Mouse (Mus musculus): ENCODE results near the gene Olfr91. TPM values are rescaled to one million over a fixed set of nuclear protein-coding genes. Genes with fewer than 3 reads are reported as not detected.

Olfr91 gene
- total and polyA plus RNA-seq, 3 experiments = not detected

DNA sequence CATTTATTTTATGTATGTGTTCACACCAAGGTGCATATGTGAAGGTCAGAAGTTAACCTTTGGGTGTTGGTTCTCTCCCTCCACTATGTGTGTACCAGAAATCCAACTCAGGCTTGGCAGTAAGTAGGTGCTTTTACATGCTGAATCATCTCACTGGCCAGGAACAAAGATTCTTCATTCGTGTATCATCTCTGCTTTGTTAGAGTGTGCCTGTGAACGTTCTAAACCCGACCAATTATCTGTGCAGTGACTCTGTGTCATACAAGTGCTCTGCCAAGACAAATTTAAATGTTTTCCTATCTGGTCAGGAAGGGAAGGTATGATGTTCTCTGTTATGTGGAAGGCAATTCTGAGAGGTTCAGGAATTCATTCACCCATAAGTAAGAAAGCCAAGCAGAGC lies 36.6 kb downstream of the Olfr91 start:
- no peak for DNase-seq

DNA sequence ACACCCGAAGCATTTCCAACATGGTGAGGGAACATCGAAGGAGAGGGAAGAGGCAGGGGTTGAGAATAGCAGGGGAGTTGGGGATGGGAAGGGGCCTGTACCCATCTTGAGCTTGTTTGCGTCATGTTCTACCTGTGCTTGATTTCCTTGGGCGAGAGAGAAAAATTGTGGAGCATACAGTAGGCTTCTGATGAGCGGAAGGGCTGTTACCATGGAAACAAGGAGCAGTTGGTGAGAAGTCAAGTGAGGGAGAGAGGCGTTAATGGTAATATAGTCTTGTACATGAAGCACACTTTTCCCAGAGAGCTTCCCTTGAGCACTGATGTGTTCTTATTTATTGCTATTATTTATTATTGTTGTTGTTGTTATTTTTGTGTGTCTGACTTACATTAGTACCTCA lies 41.1 kb downstream of the Olfr91 start:
- DNase-seq = no peak

DNA sequence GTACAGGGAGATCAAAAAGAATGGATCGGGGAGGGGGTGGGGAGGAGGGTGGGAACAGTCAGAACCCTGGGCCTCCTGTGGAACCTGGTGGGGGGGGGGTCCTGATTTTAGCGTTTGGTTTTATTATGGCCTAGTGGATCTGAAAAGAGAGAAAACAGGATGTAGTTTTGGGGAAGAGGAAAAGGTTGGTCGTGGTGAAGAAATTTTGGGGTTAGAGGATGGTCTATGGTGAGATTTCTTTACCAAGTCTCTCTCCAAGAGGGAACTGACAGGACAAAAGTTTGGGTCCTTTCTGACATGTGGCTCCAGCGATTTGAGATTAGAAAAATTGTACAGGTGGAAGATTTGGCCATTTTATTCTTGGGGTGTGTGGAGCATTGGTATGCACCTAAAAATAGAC lies 46.3 kb downstream of the Olfr91 start:
- no peak for DNase-seq

DNA sequence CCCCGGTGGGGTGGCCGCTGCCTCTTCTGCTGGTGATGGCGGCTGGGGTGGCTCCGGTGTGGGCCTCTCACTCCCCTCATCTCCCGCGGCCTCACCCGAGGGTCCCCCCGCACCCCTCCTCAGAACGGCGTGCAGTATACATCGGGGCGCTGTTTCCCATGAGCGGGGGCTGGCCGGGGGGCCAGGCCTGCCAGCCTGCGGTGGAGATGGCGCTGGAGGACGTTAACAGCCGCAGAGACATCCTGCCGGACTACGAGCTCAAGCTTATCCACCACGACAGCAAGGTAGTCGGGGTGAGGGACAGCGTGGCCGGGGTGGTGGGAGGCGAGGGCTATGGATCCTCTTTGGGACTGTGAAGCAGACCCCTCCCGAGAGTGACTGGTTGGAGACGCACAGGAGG lies 47.2 kb downstream of the Olfr91 start:
- no peak for DNase-seq

DNA sequence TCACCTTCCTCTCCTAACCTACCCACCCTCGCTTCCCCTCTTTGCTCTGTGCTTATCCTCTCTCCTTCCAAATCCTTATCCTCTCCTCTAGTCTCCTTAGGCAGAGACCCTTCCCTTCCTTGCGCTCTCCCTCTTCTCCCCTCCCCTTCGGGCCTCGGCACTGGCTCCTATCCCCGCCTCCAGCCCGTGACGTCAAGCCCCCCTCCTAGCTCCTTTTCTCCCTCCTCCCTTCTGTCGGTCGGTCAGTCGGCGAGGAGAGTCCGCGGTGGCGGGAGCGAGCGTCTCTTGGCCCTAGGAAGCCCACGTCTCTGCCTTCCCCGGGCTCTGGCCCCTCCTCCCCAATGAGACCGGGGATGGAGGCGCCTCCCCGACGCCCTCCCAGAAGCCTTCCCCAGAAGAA lies 47.7 kb downstream of the Olfr91 start:
- peak; percentile 89 for DNase-seq

DNA sequence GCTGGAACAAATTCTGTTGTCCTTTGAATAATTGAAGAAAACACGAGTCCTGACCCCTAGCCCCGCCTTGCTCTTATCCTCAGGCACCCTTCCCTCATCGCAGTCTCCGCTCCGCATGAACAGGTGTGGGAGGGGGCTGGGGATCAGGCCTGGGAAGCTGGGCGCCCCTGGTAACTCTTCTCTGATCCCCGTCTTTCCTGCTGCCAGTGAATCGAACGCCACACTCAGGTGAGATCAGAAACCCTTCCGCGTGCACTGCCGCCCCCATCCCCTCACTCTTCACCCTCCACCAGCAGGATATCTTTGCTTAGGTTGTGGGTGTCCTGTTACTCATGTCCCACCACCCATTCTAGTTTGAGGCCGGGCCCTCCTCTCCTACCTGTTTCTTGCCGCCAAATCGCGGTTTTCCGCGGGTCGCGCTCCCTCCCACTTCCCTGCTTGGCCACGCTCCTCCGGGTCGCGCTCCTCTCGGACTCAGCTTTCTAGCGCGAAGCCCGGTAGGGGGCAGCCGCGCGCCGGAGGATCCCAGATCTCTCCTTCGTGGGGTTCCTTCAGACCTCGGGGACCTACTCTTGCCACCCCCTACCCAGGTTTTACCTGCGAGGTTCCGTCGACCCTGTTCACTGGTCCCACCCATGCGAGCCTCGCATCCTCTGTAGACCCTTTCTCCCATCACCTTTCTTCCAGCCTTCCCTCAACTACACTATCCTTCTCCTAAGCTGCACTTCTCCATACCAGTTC lies 48.3 kb downstream of the Olfr91 start:
- peak; percentile 77 for DNase-seq

DNA sequence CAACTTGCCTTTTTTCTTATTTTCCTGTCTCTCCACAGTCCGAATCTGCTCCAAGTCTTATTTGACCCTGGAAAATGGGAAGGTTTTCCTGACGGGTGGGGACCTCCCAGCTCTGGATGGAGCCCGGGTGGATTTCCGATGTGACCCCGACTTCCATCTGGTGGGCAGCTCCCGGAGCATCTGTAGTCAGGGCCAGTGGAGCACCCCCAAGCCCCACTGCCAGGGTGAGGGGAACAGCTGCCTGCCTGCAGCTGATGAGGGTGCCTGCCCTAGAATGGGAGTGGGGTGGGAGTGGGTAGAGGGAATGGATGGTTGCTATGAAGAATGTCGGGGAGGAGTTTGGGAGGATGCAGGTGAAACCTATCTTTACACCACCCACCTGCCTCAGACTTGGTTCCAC lies 49.7 kb downstream of the Olfr91 start:
- DNase-seq = no peak

DNA sequence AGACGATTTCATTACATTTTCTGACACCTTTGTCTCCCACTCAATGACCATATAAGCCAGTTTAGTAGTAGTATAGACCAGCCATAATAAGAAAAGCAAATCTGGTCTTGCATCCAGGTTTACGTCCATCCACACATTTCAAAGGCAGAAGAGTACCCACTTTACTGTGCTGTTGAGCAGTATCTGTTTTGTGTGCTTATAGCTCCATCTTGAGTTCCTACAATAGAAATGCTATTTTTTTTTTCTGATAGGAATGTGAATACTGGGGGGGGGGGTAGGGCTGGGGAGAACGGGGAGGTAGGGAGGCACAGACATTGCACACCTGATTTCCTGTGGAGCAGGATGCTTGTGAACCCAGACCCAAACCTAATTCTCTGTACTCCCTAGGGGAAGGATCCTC lies 50.1 kb downstream of the Olfr91 start:
- DNase-seq = no peak

DNA sequence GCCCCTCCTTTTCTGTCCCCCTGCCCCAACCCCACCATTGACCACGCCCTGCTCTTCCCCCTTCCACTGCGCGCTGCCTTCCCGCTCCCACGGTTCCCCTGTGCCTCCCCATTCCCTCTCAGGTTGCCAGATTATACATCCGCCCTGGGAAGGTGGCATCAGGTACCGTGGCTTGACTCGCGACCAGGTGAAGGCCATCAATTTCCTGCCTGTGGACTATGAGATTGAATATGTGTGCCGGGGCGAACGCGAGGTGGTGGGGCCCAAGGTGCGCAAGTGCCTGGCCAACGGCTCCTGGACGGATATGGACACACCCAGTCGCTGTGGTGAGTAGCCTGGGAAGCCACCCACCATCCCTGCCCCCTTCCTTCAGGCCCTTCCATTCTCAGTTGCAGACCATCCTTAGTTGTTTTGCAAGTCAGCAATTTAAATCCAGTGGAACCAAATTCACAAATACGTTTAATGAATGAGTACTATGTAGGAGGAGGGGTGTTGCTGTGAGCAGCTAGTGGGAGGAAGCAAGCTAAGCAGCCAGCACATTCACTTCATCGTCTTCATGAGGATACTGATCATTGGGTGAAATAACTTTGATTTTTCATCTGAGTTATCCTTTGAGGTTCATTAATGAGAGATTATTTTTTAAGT lies 50.6 kb downstream of the Olfr91 start:
- DNase-seq = no peak

DNA sequence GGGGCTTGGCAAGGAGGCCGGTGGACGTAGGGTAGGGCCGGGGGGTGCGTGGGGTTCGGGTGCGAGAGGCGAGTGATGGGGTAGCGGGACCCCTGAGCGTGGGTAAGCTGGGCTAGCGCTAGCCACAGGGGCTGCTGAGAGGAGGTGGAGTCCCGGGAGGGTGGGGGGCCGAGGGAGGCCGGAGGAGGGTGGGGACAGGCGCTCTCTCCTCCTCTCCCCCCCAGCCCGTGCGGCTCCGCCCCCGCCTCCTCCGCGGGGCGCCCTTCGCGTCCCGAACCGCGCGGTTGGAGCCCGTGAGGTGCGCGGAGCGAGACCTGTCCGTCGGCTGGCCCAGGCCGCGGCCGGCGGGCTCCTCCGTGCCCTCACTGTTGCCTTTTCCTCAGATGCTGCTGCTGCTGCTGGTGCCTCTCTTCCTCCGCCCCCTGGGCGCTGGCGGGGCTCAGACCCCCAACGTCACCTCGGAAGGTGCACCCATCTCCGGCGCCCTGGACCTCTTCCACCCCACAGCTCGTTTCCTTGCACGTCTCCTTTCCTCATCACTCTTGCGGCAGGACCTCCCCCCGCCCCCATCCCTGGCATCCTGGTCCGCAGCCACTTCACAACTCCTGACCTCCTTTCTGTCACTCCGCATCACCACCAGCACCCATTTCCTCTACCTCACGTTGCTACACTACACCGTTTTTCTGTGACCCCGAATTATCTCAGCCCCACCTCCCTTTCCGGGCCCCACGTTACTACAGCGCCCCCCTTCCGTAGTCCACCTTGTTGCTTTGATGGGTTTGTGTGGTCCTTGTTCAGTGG lies 51.6 kb downstream of the Olfr91 start:
- peak; percentile 82 for DNase-seq

DNA sequence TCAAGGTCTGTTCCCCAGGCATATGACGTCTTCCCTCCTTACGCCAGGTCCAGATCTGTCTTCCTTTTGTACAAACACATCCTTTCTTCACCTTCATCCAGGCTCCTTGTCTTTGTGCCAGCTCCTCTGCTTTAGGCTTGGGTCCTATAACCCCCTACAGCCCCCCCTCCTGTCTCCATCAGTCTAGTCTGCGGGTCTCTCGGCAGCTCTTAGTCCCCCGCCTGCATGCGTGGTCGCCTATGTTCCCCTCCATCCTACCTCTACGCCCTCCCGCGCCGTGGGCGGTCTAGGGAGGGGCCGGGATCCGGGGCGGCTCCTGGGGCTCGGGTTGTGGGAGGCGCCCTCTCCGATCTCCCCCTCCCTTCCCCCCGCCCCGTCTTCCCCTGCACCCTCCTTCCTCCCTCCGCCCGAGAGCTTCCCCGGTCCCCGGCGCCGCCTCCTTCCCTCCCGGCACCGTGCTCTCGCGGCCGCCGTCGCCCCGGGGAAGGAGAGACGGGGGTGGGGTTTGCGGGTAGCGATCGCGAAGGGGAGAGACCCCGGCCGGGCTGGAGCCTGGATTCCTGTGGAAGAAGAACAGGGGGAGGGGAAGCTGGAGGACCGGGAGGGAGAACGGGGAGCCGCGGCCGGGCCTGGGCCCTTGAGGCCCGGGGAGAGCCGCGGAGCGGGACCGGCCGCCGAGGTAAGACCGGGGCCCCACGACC lies 52.3 kb downstream of the Olfr91 start, which contains the start of gene Gabbr1:
Gene Gabbr1 (plus strand): TSS at position 356 of the 701 bp plus-strand sequence.
- DNase-seq = peak; percentile 90

DNA sequence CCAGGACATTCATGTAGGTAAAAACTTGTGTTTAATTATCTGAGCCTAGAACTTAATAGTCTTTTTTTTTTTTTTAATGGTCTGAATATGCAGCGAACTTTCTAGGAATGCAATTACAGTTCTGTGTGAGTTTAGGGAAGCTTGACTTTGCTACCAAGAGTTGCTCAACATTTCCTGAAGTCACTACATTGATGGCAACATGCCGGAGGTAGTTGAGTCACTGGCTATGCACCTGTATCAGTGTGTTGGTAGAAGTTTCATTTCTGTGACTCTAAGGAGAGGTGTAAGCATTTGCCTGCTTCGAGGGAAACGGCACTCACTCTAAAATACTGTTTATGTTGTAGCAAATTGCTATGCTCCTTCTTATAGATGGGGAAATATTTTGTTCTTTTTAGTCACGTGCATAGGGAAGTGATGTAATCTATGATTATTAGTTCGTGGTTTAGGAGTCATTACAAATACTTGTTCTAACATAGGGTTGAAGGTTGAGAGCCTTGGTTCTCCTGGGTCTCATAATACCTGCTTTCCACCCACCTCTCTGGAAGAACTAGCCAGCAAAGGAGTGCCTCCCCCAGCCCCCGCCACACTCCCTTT lies 53.3 kb downstream of the Olfr91 start:
- no peak for DNase-seq

Other genes starting within 250 kb of the Olfr91 start
- gene Trim15, start 231.1 kb downstream of the Olfr91 start, total RNA-seq (2021) = not detected
- gene Trim15, start 231.1 kb downstream of the Olfr91 start, polyA plus RNA-seq (2012; rRNA removed) = not detected in 2 replicates
- gene Trim10, start 228.7 kb downstream of the Olfr91 start, total RNA-seq (2021) = under 1 TPM; 0.12 to 0.14 TPM
- 0.04 TPM in 1 of 2 replicates, not detected in the other for gene Trim10, start 228.7 kb downstream of the Olfr91 start, polyA plus RNA-seq (2012; rRNA removed)
- gene Trim40, start 208.2 kb downstream of the Olfr91 start, total RNA-seq (2021) = 1 to 10 TPM in 1 of 2 experiments, under 1 TPM in 1; 0.23 to 1.3 TPM
- gene Trim40, start 208.2 kb downstream of the Olfr91 start, polyA plus RNA-seq (2012; rRNA removed) = 0.33 and 0.86 TPM in 2 replicates
- not detected for gene Trim31, start 200.2 kb downstream of the Olfr91 start, total RNA-seq (2021)
- gene Trim31, start 200.2 kb downstream of the Olfr91 start, polyA plus RNA-seq (2012; rRNA removed) = not detected in 2 replicates
- gene Rnf39, start 155.4 kb downstream of the Olfr91 start, total RNA-seq (2021) = under 1 TPM; 0.35 to 0.49 TPM
- gene Rnf39, start 155.4 kb downstream of the Olfr91 start, polyA plus RNA-seq (2012; rRNA removed) = 0.29 and 2.1 TPM in 2 replicates
- gene Ppp1r11, start 146.5 kb downstream of the Olfr91 start, total RNA-seq (2021) = 100 to 1,000 TPM; 104 to 111 TPM
- gene Ppp1r11, start 146.5 kb downstream of the Olfr91 start, polyA plus RNA-seq (2012; rRNA removed) = 21.4 and 23.1 TPM in 2 replicates
- gene Znrd1, start 139.7 kb downstream of the Olfr91 start, total RNA-seq (2021) = 10 to 100 TPM; 41.1 to 41.6 TPM
- gene Znrd1, start 139.7 kb downstream of the Olfr91 start, polyA plus RNA-seq (2012; rRNA removed) = 11.6 and 12.8 TPM in 2 replicates
- gene Znrd1as, start 139.7 kb downstream of the Olfr91 start, total RNA-seq (2021) = 10 to 100 TPM; 12.4 to 14.8 TPM
- 0.32 and 0.57 TPM in 2 replicates for gene Znrd1as, start 139.7 kb downstream of the Olfr91 start, polyA plus RNA-seq (2012; rRNA removed)
- not detected for gene 2410137M14Rik, start 117.0 kb downstream of the Olfr91 start, total RNA-seq (2021)
- not detected in 2 replicates for gene 2410137M14Rik, start 117.0 kb downstream of the Olfr91 start, polyA plus RNA-seq (2012; rRNA removed)
- not detected for gene H2-M5, start 108.7 kb downstream of the Olfr91 start, total RNA-seq (2021)
- gene H2-M5, start 108.7 kb downstream of the Olfr91 start, polyA plus RNA-seq (2012; rRNA removed) = not detected in 2 replicates
- 1 to 10 TPM; 2.0 to 2.1 TPM for gene Zfp57, start 97.1 kb downstream of the Olfr91 start, total RNA-seq (2021)
- gene Zfp57, start 97.1 kb downstream of the Olfr91 start, polyA plus RNA-seq (2012; rRNA removed) = 0.70 and 0.98 TPM in 2 replicates
- not detected for gene Mog, start 74.9 kb downstream of the Olfr91 start, total RNA-seq (2021)
- not detected in 2 replicates for gene Mog, start 74.9 kb downstream of the Olfr91 start, polyA plus RNA-seq (2012; rRNA removed)
- gene Gabbr1, start 52.3 kb downstream of the Olfr91 start, total RNA-seq (2021) = 10 to 100 TPM; 22.5 to 25.7 TPM
- gene Gabbr1, start 52.3 kb downstream of the Olfr91 start, polyA plus RNA-seq (2012; rRNA removed) = 28.3 and 29.1 TPM in 2 replicates
- gene Olfr90, start 9.8 kb downstream of the Olfr91 start, total RNA-seq (2021) = not detected
- gene Olfr90, start 9.8 kb downstream of the Olfr91 start, polyA plus RNA-seq (2012; rRNA removed) = not detected in 2 replicates
- not detected for gene Olfr92, start 21.8 kb upstream of the Olfr91 start, total RNA-seq (2021)
- not detected in 2 replicates for gene Olfr92, start 21.8 kb upstream of the Olfr91 start, polyA plus RNA-seq (2012; rRNA removed)
- not detected for gene Olfr93, start 63.2 kb upstream of the Olfr91 start, total RNA-seq (2021)
- gene Olfr93, start 63.2 kb upstream of the Olfr91 start, polyA plus RNA-seq (2012; rRNA removed) = not detected in 2 replicates
- not detected for gene Ubd, start 95.6 kb upstream of the Olfr91 start, total RNA-seq (2021)
- not detected in 2 replicates for gene Ubd, start 95.6 kb upstream of the Olfr91 start, polyA plus RNA-seq (2012; rRNA removed)
- gene Olfr94, start 102.7 kb upstream of the Olfr91 start, total RNA-seq (2021) = not detected
- gene Olfr94, start 102.7 kb upstream of the Olfr91 start, polyA plus RNA-seq (2012; rRNA removed) = not detected in 2 replicates
- gene Olfr95, start 114.8 kb upstream of the Olfr91 start, total RNA-seq (2021) = not detected
- not detected in 2 replicates for gene Olfr95, start 114.8 kb upstream of the Olfr91 start, polyA plus RNA-seq (2012; rRNA removed)
- gene Olfr96, start 121.9 kb upstream of the Olfr91 start, total RNA-seq (2021) = not detected
- not detected in 2 replicates for gene Olfr96, start 121.9 kb upstream of the Olfr91 start, polyA plus RNA-seq (2012; rRNA removed)
- gene Olfr97, start 139.1 kb upstream of the Olfr91 start, total RNA-seq (2021) = not detected
- gene Olfr97, start 139.1 kb upstream of the Olfr91 start, polyA plus RNA-seq (2012; rRNA removed) = not detected in 2 replicates
- gene Olfr98, start 165.5 kb upstream of the Olfr91 start, total RNA-seq (2021) = not detected
- not detected in 2 replicates for gene Olfr98, start 165.5 kb upstream of the Olfr91 start, polyA plus RNA-seq (2012; rRNA removed)
- gene H2-M3, start 171.9 kb upstream of the Olfr91 start, total RNA-seq (2021) = 1 to 10 TPM; 3.3 to 6.6 TPM
- 3.5 and 4.3 TPM in 2 replicates for gene H2-M3, start 171.9 kb upstream of the Olfr91 start, polyA plus RNA-seq (2012; rRNA removed)
- not detected for gene Olfr99, start 185.2 kb upstream of the Olfr91 start, total RNA-seq (2021)
- gene Olfr99, start 185.2 kb upstream of the Olfr91 start, polyA plus RNA-seq (2012; rRNA removed) = not detected in 2 replicates
- not detected for gene Olfr101, start 206.0 kb upstream of the Olfr91 start, total RNA-seq (2021)
- gene Olfr101, start 206.0 kb upstream of the Olfr91 start, polyA plus RNA-seq (2012; rRNA removed) = not detected in 2 replicates
- not detected for gene Olfr102, start 218.8 kb upstream of the Olfr91 start, total RNA-seq (2021)
- not detected in 2 replicates for gene Olfr102, start 218.8 kb upstream of the Olfr91 start, polyA plus RNA-seq (2012; rRNA removed)
- not detected for gene Olfr103, start 241.4 kb upstream of the Olfr91 start, total RNA-seq (2021)
- not detected in 2 replicates for gene Olfr103, start 241.4 kb upstream of the Olfr91 start, polyA plus RNA-seq (2012; rRNA removed)

Measured in adrenal gland, adult 2 months (tissue).